Mouse (Mus musculus) spleen, adult 18-20 months (tissue): ENCODE results near the gene Trp53i13.

Source experiments
- DNase-seq, 2 experiments: peaks; one replicate each; pipeline ENCODE4 v3.0.0; 2022; ENCODE audit warnings: mixed read lengths in 2 of 2

Gene Trp53i13

GRCm38 (mm10) chr11:77507426-77507825 is 8.4 kb downstream of the Trp53i13 start:
- no peak for DNase-seq

GRCm38 (mm10) chr11:77506941-77507340 is 8.8 kb downstream of the Trp53i13 start:
- no peak for DNase-seq

GRCm38 (mm10) chr11:77506273-77506672 is 9.5 kb downstream of the Trp53i13 start:
- DNase-seq: no peak

- DNase-seq: no peak
Measured at GRCm38 (mm10) chr11:77505291-77505980, 10.3 kb downstream of the Trp53i13 start.

- DNase-seq: no peak
Measured at GRCm38 (mm10) chr11:77504377-77504776, 11.4 kb downstream of the Trp53i13 start.

- no peak for DNase-seq
Measured at GRCm38 (mm10) chr11:77503511-77503910, 12.3 kb downstream of the Trp53i13 start.

GRCm38 (mm10) chr11:77502481-77502880 is 13.3 kb downstream of the Trp53i13 start:
- no peak for DNase-seq

- DNase-seq: no peak
Measured at GRCm38 (mm10) chr11:77501971-77502370, 13.8 kb downstream of the Trp53i13 start.

- DNase-seq: peak; percentile 47 to 73
Measured at GRCm38 (mm10) chr11:77501392-77501791, 14.4 kb downstream of the Trp53i13 start.

- DNase-seq: no peak
Measured at GRCm38 (mm10) chr11:77500361-77501325, 15.1 kb downstream of the Trp53i13 start.

GRCm38 (mm10) chr11:77499354-77499753 is 16.4 kb downstream of the Trp53i13 start:
- DNase-seq: no peak

- DNase-seq: no peak
Measured at GRCm38 (mm10) chr11:77498261-77499139, 17.3 kb downstream of the Trp53i13 start.

GRCm38 (mm10) chr11:77497851-77498250 is 17.9 kb downstream of the Trp53i13 start:
- DNase-seq: no peak

GRCm38 (mm10) chr11:77497341-77497756 is 18.4 kb downstream of the Trp53i13 start:
- DNase-seq: peak in 1 of 2 experiments; percentile 63

- DNase-seq: no peak
Measured at GRCm38 (mm10) chr11:77495507-77495906, 20.3 kb downstream of the Trp53i13 start.

GRCm38 (mm10) chr11:77494782-77495181 is 21.0 kb downstream of the Trp53i13 start:
- no peak for DNase-seq

GRCm38 (mm10) chr11:77494344-77494676 is 21.5 kb downstream of the Trp53i13 start:
- no peak for DNase-seq

- peak; percentile 39 to 48 for DNase-seq
Measured at GRCm38 (mm10) chr11:77493512-77494343, 22.1 kb downstream of the Trp53i13 start, which contains the start of gene Git1. Git1 (plus strand) TSS chr11:77493562.

- DNase-seq: peak; percentile 91 to 93
Measured at GRCm38 (mm10) chr11:77492911-77493332, 22.9 kb downstream of the Trp53i13 start.

- peak in 1 of 2 experiments; percentile 26 for DNase-seq
Measured at GRCm38 (mm10) chr11:77492311-77492871, 23.4 kb downstream of the Trp53i13 start.
